Mouse (Mus musculus) midbrain, embryonic 10.5 days (tissue): ENCODE data around the gene Kat5. TPM values are rescaled to one million over a fixed set of nuclear protein-coding genes. Genes with fewer than 3 reads are reported as not detected.

Experiments
- DNase-seq: peaks from one replicate; pipeline ENCODE4 v3.0.0-alpha.2; 2017; ENCODE audit warnings: low spot score
- H3K27ac ChIP-seq: fragments of 300-500 bp; sonication (generic); replicated peaks from 2 replicates; pipeline ENCODE4 v1.5.1; 2016; ENCODE audit warnings: mild to moderate bottlenecking
- H3K27me3 ChIP-seq: fragments of 300-500 bp; sonication (generic); 2 replicates; pipeline ENCODE4 v1.6.1; 2016; ENCODE audit warnings: low read depth, mild to moderate bottlenecking; ENCODE audit not compliant: poor library complexity, severe bottlenecking
- H3K36me3 ChIP-seq: fragments of 300-500 bp; sonication (generic); 2 replicates; pipeline ENCODE4 v1.6.1; 2016; ENCODE audit warnings: mild to moderate bottlenecking, moderate library complexity
- H3K4me1 ChIP-seq: fragments of 300-500 bp; sonication (generic); 2 replicates; pipeline ENCODE4 v1.6.1; 2016
- H3K4me3 ChIP-seq: fragments of 300-500 bp; sonication (generic); 2 replicates; pipeline ENCODE4 v1.5.1; 2016; ENCODE audit warnings: mild to moderate bottlenecking, moderate library complexity
- H3K9me3 ChIP-seq: fragments of 300-500 bp; sonication (generic); replicated peaks from 2 replicates; pipeline ENCODE4 v1.6.1; 2016; ENCODE audit warnings: mild to moderate bottlenecking
- WGBS: fragments of 180-500 bp; shearing (Covaris S2); methylation state at CpG from one replicate; pipeline ENCODE4 v1.1.7; 2016; 5-methylcytosine and 5-hydroxymethylcytosine counted together
- polyA plus RNA-seq: library from polyadenylated mRNA; unstranded; fragments of >200 nt; fragmentation: Nextera tagmentation; extraction: Ambion mirVana; gene quantifications from 2 replicates; pipeline ENCODE4 v1.2.1, GENCODE M21; 2016

Gene Kat5
- polyA plus RNA-seq, 1 experiment from 2014 or later, result 65.6 TPM

DNA sequence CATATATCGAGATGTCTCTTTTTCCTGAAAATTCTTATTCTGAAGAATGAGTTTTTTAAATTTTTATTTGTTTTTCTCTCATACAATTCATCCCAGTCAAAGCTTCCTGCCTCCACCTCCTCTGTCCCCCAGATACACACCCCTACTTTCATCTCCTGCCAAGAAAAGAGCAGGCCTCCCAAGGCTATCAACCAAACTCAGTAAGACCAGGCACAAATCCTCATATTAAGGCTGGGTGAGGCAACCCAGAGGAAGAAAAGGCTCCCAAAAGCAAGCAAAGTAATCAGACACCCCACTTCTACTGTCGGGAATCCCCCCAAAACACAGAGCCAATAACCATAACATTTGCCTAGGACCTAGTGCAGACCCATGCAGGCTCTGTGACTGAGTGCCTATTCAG lies 28.0 kb downstream of the Kat5 start:
- H3K27ac ChIP-seq, result no peak overlapping the region
- WGBS, result 78% methylated on average over 2 of the region's 2 CpGs
- no peaks in the 10 kb centered on the region for H3K9me3 ChIP-seq
- DNase-seq, result no peak
- peaks cover 3% of the 10 kb centered on the region; the same call in 1 of the 2 replicates for H3K4me1 ChIP-seq
- H3K36me3 ChIP-seq, result no peaks in the 10 kb centered on the region
- no peak overlapping the region for H3K4me3 ChIP-seq
- no peaks in the 10 kb centered on the region for H3K27me3 ChIP-seq

DNA sequence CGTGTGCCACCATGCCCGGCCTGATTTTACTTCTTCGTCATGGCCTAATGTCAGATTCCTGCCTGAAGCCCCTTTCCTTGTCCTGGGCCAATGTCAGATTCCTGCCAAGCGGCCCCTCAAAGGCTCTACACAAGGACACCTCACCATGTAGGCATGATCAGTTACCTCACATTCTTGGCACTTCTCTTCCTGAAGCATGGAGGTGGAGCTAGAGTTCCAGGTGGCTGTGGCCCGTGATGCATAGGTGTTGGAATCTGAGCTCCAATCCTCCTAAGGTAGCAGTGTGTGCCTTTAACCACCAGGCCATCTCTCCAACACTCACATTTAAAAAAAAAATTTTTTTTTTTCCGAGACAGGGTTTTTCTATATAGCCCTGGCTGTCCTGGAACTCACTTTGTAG lies 29.3 kb downstream of the Kat5 start:
- no peak for DNase-seq

DNA sequence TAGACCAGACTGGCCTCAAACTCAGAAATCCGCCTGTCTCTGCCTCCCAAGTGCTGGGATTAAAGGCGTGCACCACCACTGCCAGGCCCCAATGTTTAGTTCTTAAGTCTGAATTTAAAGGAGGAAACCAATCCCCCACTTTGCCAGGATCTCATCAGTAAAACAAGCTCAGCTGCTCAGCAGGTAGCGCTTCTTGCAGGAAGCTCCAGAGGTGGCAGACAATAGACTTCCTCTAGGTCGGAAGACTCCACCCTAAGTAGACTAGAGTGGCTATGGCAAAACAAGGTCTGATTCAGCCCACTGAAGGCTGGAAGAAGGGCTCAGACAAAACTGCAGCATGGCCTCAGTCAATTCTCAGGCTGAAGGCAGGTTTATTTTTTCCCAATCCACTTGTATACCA lies 30.1 kb downstream of the Kat5 start:
- no peak overlapping the region for H3K4me3 ChIP-seq
- DNase-seq, result no peak
- 76% methylated on average over 4 of the region's 4 CpGs for WGBS

More for the DNA sequence above, 29.3 kb downstream of the Kat5 start:
- no peaks in the 10 kb centered on the region for H3K27me3 ChIP-seq
- no peak overlapping the region for H3K4me3 ChIP-seq
- H3K4me1 ChIP-seq, result peaks cover 3% of the 10 kb centered on the region; the same call in 1 of the 2 replicates
- H3K36me3 ChIP-seq, result no peaks in the 10 kb centered on the region
- no peaks in the 10 kb centered on the region for H3K9me3 ChIP-seq
- 90% methylated on average over 6 of the region's 6 CpGs for WGBS
- H3K27ac ChIP-seq, result no peak overlapping the region

DNA sequence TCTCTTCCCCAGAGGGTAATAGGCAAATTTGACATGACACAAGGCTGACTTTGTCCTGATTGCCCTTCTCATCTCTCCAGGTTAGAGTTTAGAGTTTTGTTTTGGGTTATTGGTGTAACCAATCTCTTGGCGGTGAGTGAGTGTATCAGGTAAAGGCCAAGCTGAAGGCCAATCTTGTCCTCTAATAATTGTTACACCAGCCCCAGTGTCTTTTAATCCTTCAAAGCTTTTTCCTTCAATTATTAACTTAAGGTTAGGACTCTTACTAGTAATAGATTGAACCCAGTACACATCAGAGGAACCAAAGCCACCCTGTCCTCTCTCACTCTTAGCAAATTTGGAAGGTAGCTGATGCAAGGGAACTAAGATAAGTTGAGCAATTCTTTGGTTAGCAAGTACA lies 34.7 kb downstream of the Kat5 start:
- H3K36me3 ChIP-seq, result 0 out of 2 replicates have a peak, but pooled peaks cover under 1% of the 10 kb centered on the region
- no peak overlapping the region for H3K4me3 ChIP-seq
- H3K27ac ChIP-seq, result no peak overlapping the region
- DNase-seq, result no peak
- WGBS, result 97% methylated on average over 1 of the region's 1 CpGs
- no peaks in the 10 kb centered on the region for H3K9me3 ChIP-seq
- H3K27me3 ChIP-seq, result 0 out of 2 replicates have a peak, but pooled peaks cover 2% of the 10 kb centered on the region
- no peaks in the 10 kb centered on the region for H3K4me1 ChIP-seq

More for the DNA sequence above, 30.1 kb downstream of the Kat5 start:
- Histone ChIP-seq H3K27ac (no peak overlapping the region), H3K36me3 (no peaks in the 10 kb centered on the region), H3K27me3 (no peaks in the 10 kb centered on the region), H3K4me1 (no peaks in the 10 kb centered on the region), H3K9me3 (no peaks in the 10 kb centered on the region)

DNA sequence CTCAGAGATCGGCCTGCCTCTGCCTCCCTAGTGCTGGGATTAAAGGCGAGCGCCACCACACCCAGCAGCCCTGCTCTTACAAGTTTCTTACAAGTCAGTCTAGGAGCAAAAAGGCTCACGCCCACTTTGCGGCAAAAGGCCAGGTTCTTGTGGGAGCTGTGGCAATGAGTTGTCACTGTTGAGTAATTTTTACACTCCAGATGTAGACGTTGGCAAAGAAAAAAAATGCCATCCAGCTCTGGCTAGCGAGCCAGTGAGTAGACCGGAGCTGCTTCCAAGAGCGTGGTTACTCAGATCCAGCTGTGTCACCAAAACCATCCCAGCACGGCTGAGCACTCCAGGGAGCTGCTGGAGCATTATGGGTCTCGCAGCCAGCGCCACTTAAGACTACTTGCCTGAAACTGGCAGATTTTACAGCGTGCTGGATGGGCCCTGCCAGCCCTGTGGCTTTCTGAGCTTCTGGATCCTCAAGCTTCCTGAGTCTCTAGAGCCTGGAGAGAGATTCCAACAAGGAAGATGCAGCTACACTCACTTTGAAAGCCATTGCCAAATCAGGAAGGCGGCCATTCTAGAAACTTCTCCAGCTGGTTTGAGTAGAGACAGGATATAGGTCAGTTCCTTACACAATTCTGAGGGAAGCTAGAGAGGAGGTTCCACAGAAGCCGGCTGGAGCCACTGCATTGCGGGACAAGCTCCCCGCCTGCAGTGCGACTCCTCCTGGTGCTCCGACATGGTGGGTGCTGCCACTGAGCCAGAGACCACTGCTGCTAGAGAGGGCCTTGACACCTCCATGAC lies 37.5 kb downstream of the Kat5 start:
- peaks cover 21% of the 10 kb centered on the region for H3K4me1 ChIP-seq
- DNase-seq, result no peak
- no peak overlapping the region for H3K27ac ChIP-seq
- peaks cover 16% of the 10 kb centered on the region for H3K27me3 ChIP-seq
- H3K36me3 ChIP-seq, result peaks cover 5% of the 10 kb centered on the region; the same call in 1 of the 2 replicates
- no peaks in the 10 kb centered on the region for H3K9me3 ChIP-seq
- WGBS, result 84% methylated on average over 19 of the region's 19 CpGs
- no peak overlapping the region for H3K4me3 ChIP-seq

DNA sequence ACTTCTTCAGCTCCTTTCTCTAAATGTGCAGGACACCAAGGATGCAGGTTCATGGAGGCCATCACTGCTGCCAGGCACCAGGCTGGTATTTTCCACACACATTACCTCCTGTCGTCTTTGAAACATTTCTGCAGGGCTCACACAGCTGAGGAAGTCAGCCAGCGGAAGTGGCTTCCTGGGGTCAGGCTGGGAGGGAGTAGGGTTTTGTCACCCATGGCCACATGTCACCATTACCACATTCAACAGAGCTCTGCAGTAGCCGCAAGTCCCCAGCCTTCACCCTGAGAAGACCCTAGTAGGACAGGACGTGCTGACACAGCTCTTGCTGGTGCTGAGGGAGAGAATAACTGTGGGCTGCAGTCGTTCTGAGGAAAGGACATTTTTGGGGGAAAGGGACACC lies 38.2 kb downstream of the Kat5 start:
- peaks cover 28% of the 10 kb centered on the region for H3K4me1 ChIP-seq
- peaks cover 5% of the 10 kb centered on the region; the same call in 1 of the 2 replicates for H3K36me3 ChIP-seq
- no peak overlapping the region for H3K27ac ChIP-seq
- peaks cover 19% of the 10 kb centered on the region for H3K27me3 ChIP-seq
- H3K9me3 ChIP-seq, result no peaks in the 10 kb centered on the region
- WGBS, result 80% methylated on average over 5 of the region's 5 CpGs
- no peak overlapping the region for H3K4me3 ChIP-seq
- no peak for DNase-seq

DNA sequence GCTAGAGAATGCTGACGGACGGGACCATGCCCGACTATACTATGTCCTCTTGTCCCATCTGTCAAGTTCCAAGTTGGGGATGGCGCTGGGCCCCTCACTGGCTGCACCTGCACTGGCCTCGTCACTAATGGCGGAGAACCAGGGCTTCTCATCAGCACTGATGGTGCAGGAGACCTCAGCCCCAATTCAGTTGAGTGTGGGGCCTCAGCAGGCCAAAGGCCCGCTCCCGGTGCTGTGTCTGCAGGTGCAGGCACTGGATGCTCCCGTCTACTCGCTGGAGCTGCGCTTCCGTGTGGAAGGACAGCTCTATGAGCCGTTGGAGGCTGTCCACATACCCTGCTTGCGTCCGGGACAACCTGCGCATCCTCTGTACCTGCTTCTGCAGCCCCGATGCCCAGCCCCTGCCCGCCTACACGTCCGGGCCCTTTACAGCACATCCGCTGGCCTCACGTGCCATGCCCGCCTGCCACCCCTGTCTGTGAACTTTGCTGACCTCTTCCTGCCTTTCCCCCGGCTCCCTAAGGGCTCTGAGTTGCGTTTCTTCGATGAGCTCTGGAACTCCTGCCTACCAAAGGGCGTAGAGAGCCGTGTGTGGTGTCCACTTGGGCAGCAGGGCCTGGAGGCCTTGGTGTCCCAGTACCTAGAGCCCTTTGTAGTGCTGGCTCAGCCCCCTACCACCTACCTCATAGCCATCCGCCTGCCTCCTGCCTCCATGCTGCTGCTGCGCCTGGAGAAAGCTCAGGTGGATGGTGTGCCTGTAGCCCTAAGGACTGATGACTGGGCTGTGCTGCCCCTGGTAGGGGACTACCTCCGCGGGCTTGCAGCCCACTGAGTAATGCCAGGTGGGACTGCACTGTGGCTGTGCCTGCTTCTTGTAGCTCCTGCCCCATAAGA lies 39.4 kb downstream of the Kat5 start:
- Histone ChIP-seq H3K36me3 (peaks cover 5% of the 10 kb centered on the region; the same call in 1 of the 2 replicates), H3K27me3 (peaks cover 31% of the 10 kb centered on the region), H3K9me3 (no peaks in the 10 kb centered on the region), H3K27ac (no peak overlapping the region), H3K4me1 (peaks cover 34% of the 10 kb centered on the region), H3K4me3 (no peak overlapping the region)
- 88% methylated on average over 32 of the region's 32 CpGs for WGBS
- DNase-seq, result no peak

DNA sequence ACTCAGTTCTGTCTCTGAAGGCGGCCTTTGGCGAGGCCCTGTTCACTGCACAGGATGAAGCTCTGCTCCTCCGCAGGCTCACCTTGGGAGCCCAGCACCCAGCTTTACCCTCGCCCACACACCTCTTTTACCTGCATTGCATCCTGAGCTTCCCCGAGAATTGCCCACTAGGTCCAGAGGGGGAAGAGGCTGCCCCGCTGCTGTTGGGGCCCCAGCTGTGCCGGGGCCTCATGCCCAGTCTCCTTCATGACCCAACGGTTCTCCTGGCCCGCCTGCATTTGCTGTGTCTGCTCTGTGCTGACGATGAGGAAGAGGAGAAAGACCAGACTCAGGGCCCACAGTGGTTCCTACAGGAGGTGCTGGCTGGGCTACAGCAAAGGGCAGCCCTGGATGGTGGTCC lies 40.5 kb downstream of the Kat5 start:
- H3K4me1 ChIP-seq, result peaks cover 34% of the 10 kb centered on the region
- 88% methylated on average over 10 of the region's 10 CpGs for WGBS
- 0 out of 2 replicates have a peak overlapping the region, but pooled peaks have one; percentile 90 for H3K27ac ChIP-seq
- peaks cover 5% of the 10 kb centered on the region; the same call in 1 of the 2 replicates for H3K36me3 ChIP-seq
- H3K27me3 ChIP-seq, result peaks cover 42% of the 10 kb centered on the region
- no peak for DNase-seq
- H3K9me3 ChIP-seq, result no peaks in the 10 kb centered on the region
- H3K4me3 ChIP-seq, result peak overlapping the region; percentile 85

DNA sequence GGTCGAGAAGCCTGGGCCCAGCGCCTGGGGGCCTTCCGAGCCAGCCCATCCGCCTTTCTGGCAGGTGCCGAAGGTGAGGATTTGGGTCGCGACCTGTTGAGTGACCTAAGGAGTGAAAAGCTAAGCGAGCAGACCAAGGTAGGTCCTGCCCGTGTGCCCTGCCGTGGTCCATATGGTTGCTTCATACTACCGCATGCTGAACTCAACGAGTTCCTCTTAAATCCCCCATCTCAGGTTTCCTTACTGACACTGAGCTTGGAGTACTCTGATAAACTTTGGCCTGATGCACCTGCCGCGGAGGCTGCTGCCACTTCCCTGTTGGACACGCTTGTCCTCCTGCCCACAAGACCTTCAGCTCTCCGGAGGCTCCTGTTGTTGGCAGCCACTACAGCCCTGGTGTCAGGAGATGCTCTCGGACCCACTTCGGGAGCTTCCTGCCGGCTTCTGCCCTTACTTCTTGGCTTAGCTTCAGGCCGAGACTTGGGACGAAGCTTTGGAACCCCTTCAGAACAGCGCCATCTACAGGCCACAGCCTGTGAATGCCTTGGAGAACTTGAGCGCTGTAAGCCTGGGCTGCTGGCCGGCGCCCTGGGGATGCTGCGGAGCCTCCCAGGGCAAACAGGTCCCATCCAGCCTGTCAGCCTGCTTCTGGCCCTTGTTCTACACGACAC lies 41.4 kb downstream of the Kat5 start:
- peak; percentile 87 for DNase-seq
- H3K9me3 ChIP-seq, result no peaks in the 10 kb centered on the region
- peaks cover 5% of the 10 kb centered on the region; the same call in 1 of the 2 replicates for H3K36me3 ChIP-seq
- 9% methylated on average over 27 of the region's 27 CpGs for WGBS
- H3K27ac ChIP-seq, result peak overlapping the region; percentile 90
- H3K27me3 ChIP-seq, result peaks cover 51% of the 10 kb centered on the region
- peak overlapping the region; percentile 85 for H3K4me3 ChIP-seq
- H3K4me1 ChIP-seq, result peaks cover 34% of the 10 kb centered on the region

DNA sequence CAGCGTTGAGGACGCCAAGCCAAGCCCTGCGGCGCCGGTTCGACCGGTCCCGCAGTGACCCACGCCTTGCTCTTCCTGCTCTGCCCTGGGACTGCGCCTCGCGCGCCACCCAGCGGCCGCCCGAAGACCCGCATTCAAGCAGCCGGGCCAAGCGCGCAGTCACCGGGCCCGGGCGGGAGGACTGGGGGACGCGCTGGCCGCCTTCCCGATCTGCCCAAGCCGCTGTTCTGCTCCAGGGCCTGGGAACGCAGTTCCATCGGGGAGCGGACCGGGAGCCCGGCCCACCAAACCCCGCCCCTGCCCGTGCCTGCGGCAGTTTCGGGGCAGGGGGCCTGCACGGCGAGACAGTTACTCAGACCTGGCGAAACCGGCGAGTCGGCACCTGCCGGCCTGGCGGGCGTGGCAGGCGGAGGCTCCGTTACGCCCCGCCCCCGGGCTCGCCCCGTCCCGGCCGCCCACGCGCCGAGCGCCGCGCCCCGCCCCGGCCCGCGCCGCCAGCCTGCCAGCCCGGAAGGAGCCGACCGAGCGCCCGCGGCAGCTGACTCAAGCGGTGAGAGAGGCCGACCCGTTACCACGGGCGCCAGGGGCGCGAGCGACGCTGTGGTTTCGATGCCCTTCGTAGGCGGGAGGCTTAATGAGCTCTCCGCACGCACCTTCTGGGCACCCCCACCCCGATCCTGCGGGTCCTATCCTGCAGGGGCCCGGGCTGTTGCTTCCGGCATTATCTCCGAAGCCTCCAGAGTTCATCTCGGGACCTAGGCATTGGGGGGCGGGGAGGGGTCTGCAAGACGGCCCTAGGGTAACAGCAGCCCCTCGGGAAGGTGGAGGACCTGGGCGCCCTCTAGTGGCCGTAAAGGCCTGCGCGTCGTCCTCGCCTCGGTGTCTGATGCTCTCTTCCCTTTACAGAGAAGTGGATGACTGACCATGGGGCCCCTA lies 42.2 kb downstream of the Kat5 start, which contains the start of gene Ap5b1:
Ap5b1 (plus strand) TSS at position 492 of the 936 bp plus-strand sequence.
- H3K9me3 ChIP-seq, result no peaks in the 10 kb centered on the region
- peak; percentile 93 for DNase-seq
- peaks cover 59% of the 10 kb centered on the region for H3K27me3 ChIP-seq
- H3K4me1 ChIP-seq, result peaks cover 34% of the 10 kb centered on the region
- WGBS, result under 1% methylated on average over 102 of the region's 102 CpGs
- H3K36me3 ChIP-seq, result peaks cover 5% of the 10 kb centered on the region; the same call in 1 of the 2 replicates
- H3K4me3 ChIP-seq, result peak within 1 kb of the TSS; percentile 85
- H3K27ac ChIP-seq, result peak within 1 kb of the TSS; percentile 90

DNA sequence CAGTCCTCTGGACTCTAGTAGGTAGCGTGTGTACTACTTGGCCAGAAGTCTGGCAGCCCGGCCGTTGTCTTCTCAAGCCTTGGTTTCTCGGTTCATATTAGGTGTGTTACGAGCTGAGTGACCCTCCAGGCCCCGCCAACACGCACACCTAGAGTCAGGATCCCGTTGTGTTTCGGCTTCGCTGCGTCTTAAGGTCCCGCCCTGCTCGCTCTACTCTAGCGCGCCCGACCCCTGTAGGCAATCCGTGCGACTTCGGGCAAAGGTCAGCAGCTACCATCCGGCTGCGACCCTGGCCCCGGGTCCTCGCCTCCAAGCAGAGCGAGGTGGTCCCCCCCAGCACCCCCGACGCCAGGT lies 42.9 kb downstream of the Kat5 start:
- peaks cover 34% of the 10 kb centered on the region for H3K4me1 ChIP-seq
- no peak for DNase-seq
- WGBS, result 2% methylated on average over 26 of the region's 26 CpGs
- peak overlapping the region; percentile 90 for H3K27ac ChIP-seq
- H3K36me3 ChIP-seq, result peaks cover 5% of the 10 kb centered on the region; the same call in 1 of the 2 replicates
- H3K27me3 ChIP-seq, result peaks cover 66% of the 10 kb centered on the region
- no peaks in the 10 kb centered on the region for H3K9me3 ChIP-seq
- H3K4me3 ChIP-seq, result peak overlapping the region; percentile 85
